Mouse (Mus musculus) spleen, postnatal 36 days (tissue): ENCODE measurements around the gene Gm18596.
"Not testable (repeated sequence)": the region's sequence is repeated elsewhere in the genome, so short reads cannot be mapped to it uniquely, and the experiment has no call there.

Experiments
- DNase-seq, 2 experiments: peaks; one replicate each; pipeline ENCODE4 v3.0.0; 2022; ENCODE audit warnings: low spot score in 2 of 2, mixed read lengths in 1 of 2

Gm18596 gene

GRCm38 (mm10) chr10:77711157-77711556, 31.3 kb downstream of the Gm18596 start, which contains the start of gene Gm10024:
Gene Gm10024, plus strand, starts transcription at chr10:77711457.
- DNase-seq = not testable (repeated sequence)

- DNase-seq = no peak
Measured at GRCm38 (mm10) chr10:77709831-77710230, 32.6 kb downstream of the Gm18596 start.

GRCm38 (mm10) chr10:77706326-77706725, 36.1 kb downstream of the Gm18596 start, which contains the start of gene Gm10272:
Gene Gm10272, plus strand, starts transcription at chr10:77706626.
- DNase-seq = no peak

- no peak for DNase-seq
Measured at GRCm38 (mm10) chr10:77697133-77697532, 45.3 kb downstream of the Gm18596 start, which contains the start of gene Gm9508. Gene Gm9508, minus strand, starts transcription at chr10:77697233.
